Mouse (Mus musculus): Measurements from ENCODE around the gene Csf1.
"Not testable (repeated sequence)": the region's sequence is repeated elsewhere in the genome, so short reads cannot be mapped to it uniquely, and the experiment has no call there.

Csf1 gene

GRCm38 (mm10) chr3:107746026-107746425 lies 14.2 kb downstream of the Csf1 start:
- H3K36me3 ChIP-seq (ENCODE audit: control insufficient read depth, insufficient read depth, low read length, poor library complexity, severe bottlenecking), result no peaks in the 10 kb centered on the region
- no peak for DNase-seq (ENCODE audit: low read depth, low spot score)
- no peaks in the 10 kb centered on the region for H3K27me3 ChIP-seq (ENCODE audit: control insufficient read depth, insufficient read depth, low read length, poor library complexity, severe bottlenecking)

- H3K27me3 ChIP-seq (ENCODE audit: control insufficient read depth, insufficient read depth, low read length, poor library complexity, severe bottlenecking), result no peaks in the 10 kb centered on the region
- no peak for DNase-seq (ENCODE audit: low read depth, low spot score)
- no peaks in the 10 kb centered on the region for H3K36me3 ChIP-seq (ENCODE audit: control insufficient read depth, insufficient read depth, low read length, poor library complexity, severe bottlenecking)
Observed at GRCm38 (mm10) chr3:107743650-107744049, 16.6 kb downstream of the Csf1 start.

- Histone ChIP-seq H3K36me3 (ENCODE audit: control insufficient read depth, insufficient read depth, low read length, poor library complexity, severe bottlenecking) (no peaks in the 10 kb centered on the region), H3K27me3 (ENCODE audit: control insufficient read depth, insufficient read depth, low read length, poor library complexity, severe bottlenecking) (no peaks in the 10 kb centered on the region)
- no peak for DNase-seq (ENCODE audit: low read depth, low spot score)
Observed at GRCm38 (mm10) chr3:107743107-107743506, 17.2 kb downstream of the Csf1 start.

GRCm38 (mm10) chr3:107742071-107742710 lies 18.1 kb downstream of the Csf1 start:
- H3K36me3 ChIP-seq (ENCODE audit: control insufficient read depth, insufficient read depth, low read length, poor library complexity, severe bottlenecking), result no peaks in the 10 kb centered on the region
- no peak for DNase-seq (ENCODE audit: low read depth, low spot score)
- no peaks in the 10 kb centered on the region for H3K27me3 ChIP-seq (ENCODE audit: control insufficient read depth, insufficient read depth, low read length, poor library complexity, severe bottlenecking)

GRCm38 (mm10) chr3:107741387-107741786 lies 18.9 kb downstream of the Csf1 start:
- H3K36me3 ChIP-seq (ENCODE audit: control insufficient read depth, insufficient read depth, low read length, poor library complexity, severe bottlenecking), result no peaks in the 10 kb centered on the region
- H3K27me3 ChIP-seq (ENCODE audit: control insufficient read depth, insufficient read depth, low read length, poor library complexity, severe bottlenecking), result no peaks in the 10 kb centered on the region
- no peak for DNase-seq (ENCODE audit: low read depth, low spot score)

GRCm38 (mm10) chr3:107740578-107741207 lies 19.6 kb downstream of the Csf1 start:
- no peak for DNase-seq (ENCODE audit: low read depth, low spot score)
- no peaks in the 10 kb centered on the region for H3K27me3 ChIP-seq (ENCODE audit: control insufficient read depth, insufficient read depth, low read length, poor library complexity, severe bottlenecking)
- H3K36me3 ChIP-seq (ENCODE audit: control insufficient read depth, insufficient read depth, low read length, poor library complexity, severe bottlenecking), result no peaks in the 10 kb centered on the region

- Histone ChIP-seq H3K36me3 (ENCODE audit: control insufficient read depth, insufficient read depth, low read length, poor library complexity, severe bottlenecking) (no peaks in the 10 kb centered on the region), H3K27me3 (ENCODE audit: control insufficient read depth, insufficient read depth, low read length, poor library complexity, severe bottlenecking) (no peaks in the 10 kb centered on the region)
- no peak for DNase-seq (ENCODE audit: low read depth, low spot score)
Observed at GRCm38 (mm10) chr3:107739966-107740365, 20.3 kb downstream of the Csf1 start.

GRCm38 (mm10) chr3:107739456-107739855 lies 20.8 kb downstream of the Csf1 start:
- Histone ChIP-seq H3K36me3 (ENCODE audit: control insufficient read depth, insufficient read depth, low read length, poor library complexity, severe bottlenecking) (no peaks in the 10 kb centered on the region), H3K27me3 (ENCODE audit: control insufficient read depth, insufficient read depth, low read length, poor library complexity, severe bottlenecking) (no peaks in the 10 kb centered on the region)
- no peak for DNase-seq (ENCODE audit: low read depth, low spot score)

- Histone ChIP-seq H3K27me3 (ENCODE audit: control insufficient read depth, insufficient read depth, low read length, poor library complexity, severe bottlenecking) (no peaks in the 10 kb centered on the region), H3K36me3 (ENCODE audit: control insufficient read depth, insufficient read depth, low read length, poor library complexity, severe bottlenecking) (no peaks in the 10 kb centered on the region)
- no peak for DNase-seq (ENCODE audit: low read depth, low spot score)
Observed at GRCm38 (mm10) chr3:107738620-107739019, 21.6 kb downstream of the Csf1 start.

- Histone ChIP-seq H3K27me3 (ENCODE audit: control insufficient read depth, insufficient read depth, low read length, poor library complexity, severe bottlenecking) (no peaks in the 10 kb centered on the region), H3K36me3 (ENCODE audit: control insufficient read depth, insufficient read depth, low read length, poor library complexity, severe bottlenecking) (no peaks in the 10 kb centered on the region)
- no peak for DNase-seq (ENCODE audit: low read depth, low spot score)
Observed at GRCm38 (mm10) chr3:107737609-107738190, 22.6 kb downstream of the Csf1 start.

GRCm38 (mm10) chr3:107735620-107736019 lies 24.6 kb downstream of the Csf1 start:
- H3K36me3 ChIP-seq (ENCODE audit: control insufficient read depth, insufficient read depth, low read length, poor library complexity, severe bottlenecking); DNase-seq (ENCODE audit: low read depth, low spot score); H3K27me3 ChIP-seq (ENCODE audit: control insufficient read depth, insufficient read depth, low read length, poor library complexity, severe bottlenecking): not testable (repeated sequence)

- no peak for DNase-seq (ENCODE audit: low read depth, low spot score)
- Histone ChIP-seq H3K27me3 (ENCODE audit: control insufficient read depth, insufficient read depth, low read length, poor library complexity, severe bottlenecking) (no peaks in the 10 kb centered on the region), H3K36me3 (ENCODE audit: control insufficient read depth, insufficient read depth, low read length, poor library complexity, severe bottlenecking) (no peaks in the 10 kb centered on the region)
Observed at GRCm38 (mm10) chr3:107733329-107733728, 26.9 kb downstream of the Csf1 start.

GRCm38 (mm10) chr3:107730236-107730635 lies 30.0 kb downstream of the Csf1 start:
- Histone ChIP-seq H3K36me3 (ENCODE audit: control insufficient read depth, insufficient read depth, low read length, poor library complexity, severe bottlenecking) (no peaks in the 10 kb centered on the region), H3K27me3 (ENCODE audit: control insufficient read depth, insufficient read depth, low read length, poor library complexity, severe bottlenecking) (no peaks in the 10 kb centered on the region)
- DNase-seq (ENCODE audit: low read depth, low spot score), result no peak

GRCm38 (mm10) chr3:107728509-107728908 lies 31.8 kb downstream of the Csf1 start:
- H3K36me3 ChIP-seq (ENCODE audit: control insufficient read depth, insufficient read depth, low read length, poor library complexity, severe bottlenecking), result no peaks in the 10 kb centered on the region
- no peak for DNase-seq (ENCODE audit: low read depth, low spot score)

GRCm38 (mm10) chr3:107715971-107716370 lies 44.3 kb downstream of the Csf1 start:
- Histone ChIP-seq H3K27me3 (ENCODE audit: control insufficient read depth, insufficient read depth, low read length, poor library complexity, severe bottlenecking) (no peaks in the 10 kb centered on the region), H3K36me3 (ENCODE audit: control insufficient read depth, insufficient read depth, low read length, poor library complexity, severe bottlenecking) (no peaks in the 10 kb centered on the region)
- no peak for DNase-seq (ENCODE audit: low read depth, low spot score)

More at GRCm38 (mm10) chr3:107728509-107728908, 31.8 kb downstream of the Csf1 start:
- no peaks in the 10 kb centered on the region for H3K27me3 ChIP-seq (ENCODE audit: control insufficient read depth, insufficient read depth, low read length, poor library complexity, severe bottlenecking)

All from splenic B cell, adult 2 months (primary cell).